Mouse (Mus musculus): Measurements from ENCODE around the gene Pdcd7.

Gene Pdcd7

GRCm38 (mm10) chr9:65345854-65346475 lies at the start of gene Pdcd7:
Gene Pdcd7 (plus strand): TSS chr9:65346104.
- peak; percentile 90 to 97 for DNase-seq (ENCODE audit: low spot score in 2 of 2)

GRCm38 (mm10) chr9:65297056-65297455 lies 48.8 kb upstream of the Pdcd7 start:
- no peak for DNase-seq (ENCODE audit: low spot score in 2 of 2)

DNA sequence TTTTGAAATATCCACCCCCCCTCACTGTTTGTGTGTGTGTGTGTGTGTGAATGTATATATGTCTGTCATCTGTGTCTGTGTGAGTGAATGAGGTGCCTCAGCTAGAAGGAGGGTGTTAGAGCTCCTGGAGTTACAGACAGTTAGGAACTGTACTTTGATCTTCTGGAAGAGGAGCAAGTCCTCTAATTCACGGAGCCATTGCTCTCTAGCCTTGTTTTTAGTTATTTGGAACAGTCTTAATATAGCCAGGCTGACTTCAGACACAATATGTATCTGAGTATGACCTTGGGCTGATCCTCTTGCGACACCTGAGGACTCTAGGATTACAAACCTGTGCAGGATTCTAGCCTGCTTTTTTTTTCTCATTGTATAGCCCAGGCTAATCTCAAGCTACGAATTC lies 47.1 kb upstream of the Pdcd7 start:
- no peak for DNase-seq (ENCODE audit: low spot score in 2 of 2)

DNA sequence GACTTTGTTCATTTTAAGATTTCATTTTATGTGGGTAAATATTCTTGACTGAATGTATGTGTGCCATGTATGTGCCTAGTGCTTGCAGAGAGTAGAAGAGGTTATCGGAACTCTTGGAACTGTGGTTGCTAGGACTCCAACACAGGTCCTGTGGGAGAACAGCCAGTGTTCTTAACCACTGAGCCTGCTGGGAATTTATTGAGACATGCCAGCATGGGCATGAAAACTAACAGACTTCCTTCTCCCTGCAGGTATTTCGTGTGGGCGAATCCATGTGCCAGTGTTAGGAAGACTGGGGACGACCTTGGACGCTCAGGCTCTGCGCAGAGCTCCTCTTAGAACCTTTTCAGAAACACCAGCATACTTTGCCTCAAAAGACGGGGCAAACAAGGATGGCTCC lies 46.3 kb upstream of the Pdcd7 start:
- DNase-seq (ENCODE audit: low spot score in 2 of 2): no peak

GRCm38 (mm10) chr9:65302327-65302983 lies 43.4 kb upstream of the Pdcd7 start:
- DNase-seq (ENCODE audit: low spot score in 2 of 2): no peak

- no peak for DNase-seq (ENCODE audit: low spot score in 2 of 2)
Measured at GRCm38 (mm10) chr9:65303586-65303985, 42.3 kb upstream of the Pdcd7 start.

GRCm38 (mm10) chr9:65304300-65304699 lies 41.6 kb upstream of the Pdcd7 start:
- no peak for DNase-seq (ENCODE audit: low spot score in 2 of 2)

DNA sequence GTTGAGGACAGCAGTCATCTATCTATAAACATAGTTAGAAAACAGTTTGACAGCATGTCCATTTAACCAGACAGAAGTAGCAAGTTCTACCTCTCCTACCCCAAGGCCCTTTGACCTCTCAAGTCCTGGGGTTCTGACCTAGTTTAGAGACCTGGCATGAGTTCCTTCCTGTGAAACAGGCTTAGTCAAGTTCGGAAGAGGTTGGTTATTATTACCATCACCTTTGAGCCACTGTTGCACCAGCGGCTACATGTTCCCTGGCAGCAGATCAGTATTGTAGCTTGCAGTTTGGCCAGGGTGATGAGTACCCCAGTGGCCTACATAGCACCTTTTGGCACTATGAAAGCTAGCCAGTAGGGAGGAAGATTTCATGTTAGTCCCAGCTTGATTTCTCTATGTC lies 39.2 kb upstream of the Pdcd7 start:
- DNase-seq (ENCODE audit: low spot score in 2 of 2): no peak

DNA sequence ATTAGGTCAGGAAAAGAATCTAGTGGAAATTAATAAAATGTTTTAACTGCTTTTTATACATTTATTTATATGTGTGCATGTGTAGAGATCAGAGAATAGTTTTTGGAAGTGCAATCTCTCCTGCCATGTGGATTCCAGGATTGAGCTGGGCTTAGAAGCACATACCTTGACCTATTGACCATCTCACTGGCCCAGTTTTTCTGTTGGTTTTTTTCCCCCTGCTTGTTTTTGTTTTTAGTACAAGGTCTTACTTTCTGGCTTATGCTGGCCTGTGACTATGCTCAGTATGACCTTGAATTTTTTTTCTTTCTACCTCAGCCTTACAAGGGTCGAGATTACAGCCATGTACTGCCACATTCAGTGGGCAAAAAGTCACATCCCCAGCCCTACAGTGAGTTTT lies 37.9 kb upstream of the Pdcd7 start:
- no peak for DNase-seq (ENCODE audit: low spot score in 2 of 2)

- no peak for DNase-seq (ENCODE audit: low spot score in 2 of 2)
Measured at GRCm38 (mm10) chr9:65312669-65313357, 33.1 kb upstream of the Pdcd7 start.

- no peak for DNase-seq (ENCODE audit: low spot score in 2 of 2)
Measured at GRCm38 (mm10) chr9:65313846-65314245, 32.1 kb upstream of the Pdcd7 start.

DNA sequence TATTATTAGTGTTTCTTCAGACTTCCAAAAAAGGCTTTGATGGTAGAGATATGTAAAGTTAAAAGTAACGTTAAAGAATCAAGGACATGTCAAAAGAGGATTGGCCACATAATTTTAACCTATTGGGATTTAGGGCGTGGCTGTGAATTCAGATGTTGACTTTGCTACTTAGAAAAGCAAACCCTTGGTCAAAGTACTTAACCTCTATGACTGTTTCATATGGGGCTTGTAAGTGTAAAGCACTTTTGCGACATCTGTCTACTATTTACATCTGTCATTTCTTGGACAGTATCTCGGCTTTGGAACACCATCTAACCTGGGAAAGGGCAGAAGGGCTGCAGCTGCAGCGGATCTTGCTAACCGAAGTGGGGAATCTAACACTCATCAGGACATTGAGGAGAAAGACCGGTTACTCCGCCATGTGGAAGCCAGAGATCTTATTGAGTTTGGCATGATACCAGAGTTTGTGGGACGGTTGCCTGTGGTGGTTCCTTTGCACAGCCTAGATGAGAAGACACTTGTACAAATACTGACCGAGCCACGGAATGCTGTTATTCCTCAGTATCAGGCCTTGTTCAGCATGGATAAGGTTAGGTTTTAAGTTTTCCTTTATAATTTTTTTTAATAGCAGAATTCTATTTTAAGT lies 23.5 kb upstream of the Pdcd7 start:
- no peak for DNase-seq (ENCODE audit: low spot score in 2 of 2)

- no peak for DNase-seq (ENCODE audit: low spot score in 2 of 2)
Measured at GRCm38 (mm10) chr9:65325971-65326370, 19.9 kb upstream of the Pdcd7 start.

DNA sequence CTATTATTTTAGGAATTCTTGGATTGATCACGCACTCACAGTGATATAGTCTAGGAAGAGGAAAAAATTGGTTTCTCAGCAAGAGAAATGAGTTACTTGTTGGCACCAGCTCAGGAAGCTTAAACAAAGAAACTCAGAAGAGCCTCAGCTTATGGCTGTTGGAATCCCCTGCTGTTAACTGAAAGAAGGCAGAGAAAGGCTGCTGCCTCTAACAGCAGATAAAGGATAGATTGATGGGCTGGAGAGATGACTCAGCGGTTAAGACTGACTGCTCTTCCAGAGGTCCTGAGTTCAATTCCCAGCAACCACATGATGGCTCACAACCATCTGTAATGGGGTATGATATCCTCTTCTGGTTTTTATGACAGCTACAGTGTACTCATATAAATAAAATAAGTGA lies 18.5 kb upstream of the Pdcd7 start:
- no peak for DNase-seq (ENCODE audit: low spot score in 2 of 2)

DNA sequence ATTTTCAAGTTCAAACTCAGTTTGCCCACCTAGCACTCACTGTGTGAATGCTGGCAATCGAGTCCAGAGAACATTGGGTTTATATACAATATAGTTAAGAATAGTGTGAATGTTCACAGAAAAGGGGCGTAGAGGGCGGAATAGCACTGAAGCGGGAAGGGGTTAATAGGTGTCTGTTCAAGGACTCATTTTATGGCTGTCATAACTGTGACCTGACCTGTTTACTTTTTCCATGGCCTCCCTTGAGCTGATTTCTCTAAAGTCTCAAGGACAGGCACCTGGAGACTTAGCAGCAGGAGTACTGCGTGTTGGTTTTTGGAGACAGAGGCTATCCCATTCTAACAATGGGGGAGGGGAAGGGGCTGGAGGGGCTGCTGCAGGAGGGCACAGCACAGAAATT lies 11.9 kb upstream of the Pdcd7 start:
- no peak for DNase-seq (ENCODE audit: low spot score in 2 of 2)

DNA sequence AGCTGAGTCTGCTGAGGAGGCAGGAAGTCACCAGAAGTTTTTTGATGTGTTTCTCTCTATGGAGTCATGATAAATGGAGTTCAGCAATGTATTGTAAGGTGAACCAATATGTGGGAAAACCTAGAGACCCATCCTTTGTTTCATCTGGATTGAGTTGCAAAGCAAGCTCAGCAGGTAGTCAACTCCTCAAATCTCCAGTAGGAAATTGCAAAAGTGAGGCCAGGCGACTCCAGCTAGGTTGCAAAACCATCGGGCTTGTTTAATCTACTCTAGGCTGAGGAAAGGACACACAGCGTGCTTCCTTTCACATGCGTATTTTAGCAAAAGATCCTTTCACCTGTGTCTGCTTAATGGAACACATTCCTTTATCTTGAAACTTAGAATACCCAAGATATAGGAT lies 6.8 kb upstream of the Pdcd7 start:
- no peak for DNase-seq (ENCODE audit: low spot score in 2 of 2)

DNA sequence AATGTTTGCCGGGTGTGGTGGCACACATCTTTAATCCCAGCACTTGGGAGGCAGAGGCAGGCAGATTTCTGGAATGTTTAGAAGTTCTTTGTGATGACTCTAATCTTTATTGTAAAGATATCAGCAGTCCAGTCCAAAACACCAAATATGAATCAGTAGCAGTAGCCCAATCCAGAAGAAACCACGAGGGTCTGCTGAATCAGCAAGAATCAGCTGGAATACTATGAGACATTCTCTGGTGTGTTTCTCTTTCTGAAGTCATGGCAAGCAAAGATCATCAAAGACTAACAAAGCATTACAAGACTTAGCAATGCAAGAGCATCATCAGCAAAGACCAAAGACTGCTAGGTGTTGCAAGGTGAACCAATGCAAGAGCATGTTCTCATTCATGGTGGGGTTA lies 5.5 kb upstream of the Pdcd7 start:
- DNase-seq (ENCODE audit: low spot score in 2 of 2): no peak

DNA sequence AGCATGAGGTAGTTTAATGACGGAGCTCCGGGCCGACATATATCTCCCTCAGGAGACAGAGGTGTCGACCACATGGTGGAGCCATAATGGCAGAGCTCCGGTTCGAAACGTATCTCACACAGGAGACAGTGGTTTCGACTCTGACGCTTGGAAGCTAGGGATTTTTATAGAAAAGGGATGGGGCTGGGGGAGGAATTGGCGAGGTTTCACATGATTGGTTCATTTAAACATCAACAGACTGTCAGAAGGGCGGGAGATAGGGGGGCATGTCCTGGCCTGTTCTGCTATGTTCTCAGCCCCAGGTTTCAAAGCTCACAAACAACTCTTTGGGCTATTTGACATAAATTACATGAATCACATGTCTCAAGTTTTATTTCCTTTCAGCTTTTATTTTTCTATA lies 465 bp upstream of the Pdcd7 start:
- DNase-seq (ENCODE audit: low spot score in 2 of 2): peak in 1 of 2 experiments; percentile 17

- DNase-seq (ENCODE audit: low spot score in 2 of 2): peak in 1 of 2 experiments; percentile 11
Measured at GRCm38 (mm10) chr9:65346476-65347111, 690 bp downstream of the Pdcd7 start.

DNA sequence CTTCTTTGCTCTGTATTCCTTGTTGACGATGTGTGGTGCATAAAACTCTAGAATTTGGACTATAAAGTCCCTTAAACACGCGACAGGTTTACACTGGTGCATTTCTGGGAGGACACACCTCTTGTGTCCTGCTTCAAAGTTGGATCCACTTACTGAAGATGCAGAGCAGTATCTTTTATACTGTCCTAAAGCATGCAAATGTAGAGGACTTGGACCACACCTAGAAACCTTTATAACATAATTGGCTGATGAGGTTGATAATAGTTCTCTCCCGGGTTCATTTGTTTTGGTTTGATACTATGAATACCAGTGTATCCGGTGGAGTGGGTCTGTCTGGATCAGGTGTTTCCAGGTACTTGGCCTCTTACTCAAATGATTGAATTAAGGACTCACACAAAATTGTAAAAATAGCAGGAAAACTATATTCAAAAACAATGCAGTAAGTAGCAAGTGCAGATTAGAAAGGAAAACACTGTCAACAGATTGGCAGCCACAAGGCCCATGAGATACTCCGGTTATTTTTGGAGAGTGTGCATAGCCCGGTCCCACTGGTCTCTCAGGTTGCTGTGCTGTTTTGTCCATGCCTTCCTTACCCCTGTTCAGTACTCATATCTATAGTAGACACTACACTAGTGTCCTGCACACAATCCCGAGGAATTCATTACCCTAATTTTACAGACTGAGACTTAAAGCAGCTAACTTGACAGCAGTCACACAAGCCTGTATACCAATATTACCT lies 1.4 kb downstream of the Pdcd7 start:
- no peak for DNase-seq (ENCODE audit: low spot score in 2 of 2)

DNA sequence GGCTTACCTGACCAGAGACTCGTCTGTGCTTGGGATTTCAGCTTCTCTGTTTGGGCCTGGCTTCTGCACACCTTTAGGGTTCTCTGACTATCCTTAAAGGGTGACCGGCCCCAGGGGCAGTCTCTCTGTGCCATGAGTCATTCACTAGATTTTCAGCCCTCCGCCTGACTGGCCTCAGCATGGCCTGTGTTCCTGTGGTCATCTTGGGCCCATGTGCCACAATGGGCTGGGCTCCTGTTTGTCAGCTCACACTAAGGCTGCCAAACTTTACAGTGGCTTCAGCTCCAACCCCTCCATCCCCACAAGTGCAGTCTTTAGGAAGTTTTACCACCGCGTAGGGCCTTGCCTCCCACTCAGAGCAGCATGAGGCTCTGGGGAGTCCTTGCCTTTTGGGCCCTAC lies 7.3 kb downstream of the Pdcd7 start:
- no peak for DNase-seq (ENCODE audit: low spot score in 2 of 2)

DNA sequence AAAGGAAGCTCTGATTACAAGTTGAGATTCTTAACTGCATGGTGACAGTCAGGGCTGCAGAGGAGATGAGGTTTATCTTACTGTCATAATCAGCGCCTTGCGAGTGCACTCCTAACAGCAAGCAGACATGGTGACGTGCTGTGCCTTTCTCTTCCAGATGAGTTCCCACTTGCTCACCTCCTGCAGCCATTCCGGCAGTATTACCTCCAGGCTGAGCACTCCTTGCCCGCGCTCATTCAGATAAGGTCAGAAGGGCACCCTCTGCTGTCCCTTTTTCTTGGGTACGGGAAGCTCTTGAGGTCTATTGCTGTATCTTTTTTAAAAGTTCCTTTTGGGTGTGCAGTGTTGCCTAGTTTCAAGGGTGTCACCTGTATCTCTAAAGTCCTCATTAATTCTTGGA lies 10.7 kb downstream of the Pdcd7 start:
- DNase-seq (ENCODE audit: low spot score in 2 of 2): no peak

Measured in left cerebral cortex, adult 9 months (tissue).